Mouse (Mus musculus) ES-E14 (cell line): ENCODE results near the gene Icam1.

Experiments used
- CHD2 ChIP-seq: IDR thresholded peaks from 2 replicates; pipeline ENCODE4 v1.6.1; 2014; ENCODE audit warnings: mild to moderate bottlenecking, low read depth, low read length, inconsistent platforms
- HCFC1 ChIP-seq: IDR thresholded peaks from 2 replicates; pipeline ENCODE4 v1.6.1; 2012; ENCODE audit warnings: low read length, inconsistent platforms, borderline replicate concordance; ENCODE audit not compliant: insufficient read depth
- MAFK ChIP-seq: IDR thresholded peaks from 2 replicates; pipeline ENCODE4 v1.6.1; 2014; ENCODE audit warnings: mild to moderate bottlenecking, low read depth, low read length, inconsistent platforms; ENCODE audit not compliant: insufficient read depth
- ZC3H11A ChIP-seq: IDR thresholded peaks from 2 replicates; pipeline ENCODE4 v1.6.1; 2012; ENCODE audit warnings: low read depth, mild to moderate bottlenecking, inconsistent platforms, low read length, borderline replicate concordance
- ZNF384 ChIP-seq: IDR thresholded peaks from 2 replicates; pipeline ENCODE4 v1.6.1; 2012; ENCODE audit warnings: low read depth, low read length, inconsistent platforms

DNA sequence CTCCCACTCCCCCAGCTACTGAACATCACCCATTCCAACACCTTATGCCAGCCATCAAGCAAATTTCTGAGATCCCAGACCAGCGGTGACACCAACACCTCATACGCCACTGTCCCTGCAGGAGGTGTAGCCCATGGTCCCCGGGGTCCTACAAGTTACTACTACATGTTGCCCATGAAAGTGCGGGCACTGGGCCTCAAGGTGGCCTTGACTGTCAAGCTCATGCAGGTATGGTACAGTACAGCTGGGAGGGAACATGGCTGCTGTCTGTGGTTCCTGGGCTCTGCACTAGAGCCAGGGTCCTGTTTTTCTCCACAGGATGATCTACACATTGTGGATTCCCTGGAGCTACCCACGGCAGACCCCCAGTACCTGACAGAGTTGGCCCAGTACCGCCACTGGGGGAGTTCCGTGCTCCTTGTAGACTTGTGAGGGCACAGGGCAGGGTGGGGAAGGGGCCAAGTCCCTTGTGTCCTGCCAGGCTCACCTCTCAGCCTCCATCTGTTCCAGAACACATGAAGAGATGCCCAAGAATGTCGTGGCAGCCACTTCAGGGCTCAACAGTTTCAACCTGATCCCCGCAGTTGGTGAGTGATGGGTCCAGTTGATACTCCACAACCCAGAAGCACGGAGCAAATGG lies 8.4 kb upstream of the Icam1 start:
- TF ChIP-seq HCFC1 (no peak), ZC3H11A (no peak), ZNF384 (no peak), MAFK (no peak), CHD2 (no peak)
